Mouse (Mus musculus): Measurements from ENCODE around the gene C1ql3.

Gene C1ql3

DNA sequence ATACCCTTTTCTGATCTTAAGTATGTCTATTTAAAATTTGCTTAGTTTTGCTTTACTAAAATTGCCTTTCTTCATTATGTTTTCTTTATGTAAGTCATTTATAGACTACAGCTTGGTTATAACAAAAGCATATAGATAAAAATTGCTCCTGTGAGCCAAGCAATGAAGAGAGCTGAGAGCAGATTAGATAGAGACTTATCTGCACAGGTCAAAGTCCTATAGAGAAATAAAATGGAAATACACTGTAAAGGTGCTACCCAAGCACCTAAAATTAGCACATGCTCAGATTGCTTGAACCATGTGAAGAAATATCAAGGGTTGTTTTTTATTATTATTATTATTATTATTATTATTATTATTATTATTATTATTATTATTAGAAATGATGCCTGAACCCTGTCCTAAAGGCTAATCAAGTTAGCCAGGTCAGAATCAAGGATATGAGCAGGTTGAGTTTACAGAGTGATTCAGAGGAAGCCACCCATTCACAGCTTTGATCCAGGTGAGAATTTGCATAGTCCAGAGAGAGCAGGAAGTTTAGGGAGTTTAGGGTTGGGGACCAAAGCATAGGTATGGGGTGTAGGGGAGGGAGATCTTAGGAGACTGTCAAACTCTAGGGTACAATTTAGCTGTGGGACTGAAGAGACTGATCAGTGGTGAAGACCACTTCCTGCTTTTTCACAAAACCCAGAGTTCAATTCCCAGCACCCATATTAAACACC is 54.7 kb downstream of the C1ql3 start:
- no peak for DNase-seq (ENCODE audit: extremely low spot score, low read depth, low spot score)

Measured in hindlimb bud, embryonic 11.5 days (tissue).